Mouse (Mus musculus): ENCODE data around the gene Pih1d1.
"Not testable (repeated sequence)": the region's sequence is repeated elsewhere in the genome, so short reads cannot be mapped to it uniquely, and the experiment has no call there.

Pih1d1 gene

DNA sequence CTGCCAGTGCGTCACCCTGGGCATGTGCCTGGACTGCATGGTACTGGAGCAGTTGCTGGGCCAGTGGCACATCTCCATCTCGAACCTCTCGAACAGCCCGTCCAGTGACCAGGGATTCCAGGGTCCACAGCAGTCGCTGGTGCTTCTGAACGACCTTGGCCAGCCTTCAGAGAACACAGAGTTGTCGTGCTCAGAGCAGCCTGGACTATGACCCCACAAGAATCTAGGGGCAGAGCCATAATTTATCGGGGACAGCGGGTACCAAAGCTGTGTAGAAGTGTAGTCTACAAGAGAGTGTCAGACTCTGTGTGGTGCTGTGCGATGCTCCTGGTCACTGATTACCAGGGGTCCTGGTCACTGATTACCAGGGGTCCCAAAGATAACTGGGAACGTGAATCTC, 6.2 kb upstream of the Pih1d1 start:
- DNase-seq (ENCODE audit: low spot score in 2 of 2): no peak

DNA sequence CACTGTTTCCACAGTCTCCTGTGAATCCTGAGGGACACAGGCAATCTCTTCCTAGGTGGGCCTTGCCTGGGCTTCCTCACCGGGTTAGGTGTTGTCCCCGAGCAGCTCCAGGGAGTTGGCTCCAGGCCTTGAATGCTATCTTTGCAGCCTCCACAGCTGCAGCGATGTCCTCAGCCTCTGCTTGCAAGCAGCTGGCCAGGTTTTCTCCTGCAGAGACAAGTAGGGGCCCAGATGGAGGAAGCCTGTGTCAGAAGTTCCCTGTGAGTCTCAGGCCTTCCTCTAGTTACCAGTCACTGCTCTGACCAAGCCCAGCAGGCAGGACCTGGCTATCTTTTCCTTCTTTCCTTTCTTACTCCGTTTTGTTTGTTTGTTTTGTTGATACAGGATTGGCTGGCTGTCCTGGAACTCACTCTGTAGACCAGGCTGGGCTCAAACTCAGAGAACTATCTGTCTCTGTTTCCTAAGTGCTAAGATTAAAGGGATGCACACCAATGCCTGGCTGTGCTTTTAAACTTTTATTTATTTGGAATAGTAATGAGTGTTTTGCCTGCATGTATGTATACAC, 5.5 kb upstream of the Pih1d1 start:
- no peak for DNase-seq (ENCODE audit: low spot score in 2 of 2)

DNA sequence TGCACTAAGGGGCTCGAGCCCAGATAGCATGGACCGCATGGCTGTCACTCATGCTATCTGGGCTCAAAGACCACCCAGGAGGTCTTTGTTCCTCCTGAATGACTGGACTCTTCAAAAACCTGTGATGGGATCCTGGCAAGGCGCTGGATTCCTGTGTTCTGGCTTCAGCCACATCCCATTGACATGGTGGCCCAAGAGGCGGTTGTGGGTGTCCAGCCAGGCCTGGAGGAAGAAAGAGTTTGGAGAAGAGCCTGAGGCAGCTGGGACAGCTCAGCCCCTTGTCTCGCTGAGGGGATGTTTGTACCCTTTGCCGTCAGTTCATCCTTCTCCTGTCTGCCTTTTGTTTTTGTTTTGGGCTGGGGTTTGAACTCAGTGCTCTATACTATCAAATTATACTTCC, 4.6 kb upstream of the Pih1d1 start:
- no peak for DNase-seq (ENCODE audit: low spot score in 2 of 2)

DNA sequence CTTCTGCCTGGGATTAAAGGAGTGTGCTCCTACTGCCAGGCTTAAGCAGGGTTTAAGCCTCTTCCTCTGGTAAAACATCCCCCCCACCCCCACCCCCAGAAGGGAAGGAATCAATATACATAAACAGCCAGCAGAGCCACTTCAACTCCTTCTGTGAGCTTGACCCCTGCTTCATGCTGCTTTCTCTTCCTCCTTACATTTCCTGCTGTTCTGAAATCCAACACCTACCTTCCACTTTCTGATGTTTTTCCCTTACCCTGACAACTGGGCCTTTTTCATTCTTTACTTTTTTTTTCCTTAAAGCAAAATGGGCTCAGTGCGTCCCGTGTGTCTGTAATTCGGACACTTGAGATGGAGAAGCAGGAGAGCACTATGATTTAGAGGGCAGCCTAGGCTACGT, 3.8 kb upstream of the Pih1d1 start:
- no peak for DNase-seq (ENCODE audit: low spot score in 2 of 2)

DNA sequence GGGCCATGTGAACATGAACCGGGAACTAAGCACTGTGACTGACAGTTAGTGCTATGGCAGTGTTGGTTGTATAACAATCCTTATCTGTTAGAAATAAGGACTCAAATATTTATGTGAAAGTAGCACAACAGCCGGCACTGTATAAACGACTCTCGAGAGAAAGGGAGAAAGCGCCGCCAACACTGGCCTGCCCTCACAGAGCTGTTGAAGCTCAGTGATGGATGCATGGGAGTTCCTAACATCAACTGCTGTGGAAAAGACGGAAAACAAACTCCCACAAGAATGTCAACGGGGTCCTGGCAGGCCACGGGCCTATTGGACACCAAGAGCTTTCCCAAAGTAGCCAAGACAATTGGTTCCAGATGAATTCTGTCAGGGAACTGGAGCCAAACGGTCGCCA, 2.8 kb upstream of the Pih1d1 start:
- DNase-seq (ENCODE audit: low spot score in 2 of 2): no peak

DNA sequence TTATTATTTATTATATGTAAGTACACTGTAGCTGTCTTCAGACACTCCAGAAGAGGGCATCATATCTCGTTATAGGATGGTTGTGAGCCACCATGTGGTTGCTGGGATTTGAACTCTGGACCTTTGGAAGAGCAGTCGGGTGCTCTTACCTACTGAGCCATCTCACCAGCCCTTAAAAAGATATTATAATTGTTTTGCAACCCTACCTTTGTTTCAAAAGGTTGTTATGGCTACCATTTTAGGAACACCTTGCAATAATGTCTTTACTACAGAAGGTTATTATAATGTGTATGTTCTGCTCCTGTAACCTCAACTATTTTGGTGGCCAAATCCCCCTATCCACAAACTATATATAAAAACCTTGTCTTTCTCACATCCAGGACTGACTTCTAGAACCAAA, 1.1 kb upstream of the Pih1d1 start:
- not testable (repeated sequence) for DNase-seq (ENCODE audit: low spot score in 2 of 2)

DNA sequence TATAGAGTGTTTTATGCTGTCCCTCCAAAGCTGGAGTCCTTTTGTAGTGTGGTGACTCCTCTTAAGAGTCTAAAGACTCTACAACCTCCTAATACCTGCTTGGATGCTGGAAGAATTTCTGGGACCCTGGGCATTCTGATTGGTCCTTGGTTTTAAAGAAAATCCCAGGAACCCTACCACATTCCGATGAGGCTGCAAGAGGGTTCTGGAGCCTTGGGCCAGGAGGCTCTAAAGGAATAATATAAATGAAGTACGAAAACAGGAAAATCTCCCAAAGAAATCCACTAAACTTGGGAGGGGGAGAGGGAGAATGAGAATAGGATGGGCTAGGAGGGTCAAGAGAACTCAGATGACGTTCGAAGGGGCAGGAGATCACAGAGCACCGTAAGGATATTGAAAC, 517 bp upstream of the Pih1d1 start:
- DNase-seq (ENCODE audit: low spot score in 2 of 2): no peak

GRCm38 (mm10) chr7:45154993-45155514, 951 bp downstream of the Pih1d1 start:
- DNase-seq (ENCODE audit: low spot score in 2 of 2): peak; percentile 57 to 74

- no peak for DNase-seq (ENCODE audit: low spot score in 2 of 2)
These were observed 1.5 kb downstream of the Pih1d1 start for GRCm38 (mm10) chr7:45155590-45155989.

GRCm38 (mm10) chr7:45156206-45156605, 2.1 kb downstream of the Pih1d1 start:
- no peak for DNase-seq (ENCODE audit: low spot score in 2 of 2)

DNA sequence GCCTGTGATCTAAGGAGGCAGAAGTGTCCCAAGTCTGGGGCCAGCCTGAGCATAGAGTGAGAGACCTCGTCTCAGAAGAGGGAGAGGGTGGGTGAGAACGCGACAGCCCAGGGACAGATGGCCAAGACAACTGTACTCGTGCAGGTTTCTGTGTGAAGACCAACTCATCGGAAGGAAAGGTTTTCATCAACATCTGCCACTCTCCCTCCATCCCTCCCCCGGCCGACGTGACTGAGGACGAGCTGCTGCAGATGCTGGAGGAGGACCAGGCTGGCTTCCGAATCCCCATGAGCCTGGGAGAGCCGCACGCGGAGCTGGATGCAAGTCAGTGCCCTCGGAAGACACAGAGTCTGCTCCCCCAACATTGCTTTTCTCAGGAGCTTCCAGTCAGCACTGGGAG, 3.4 kb downstream of the Pih1d1 start:
- no peak for DNase-seq (ENCODE audit: low spot score in 2 of 2)

- no peak for DNase-seq (ENCODE audit: low spot score in 2 of 2)
These were observed 4.9 kb downstream of the Pih1d1 start for GRCm38 (mm10) chr7:45158991-45159390.

DNA sequence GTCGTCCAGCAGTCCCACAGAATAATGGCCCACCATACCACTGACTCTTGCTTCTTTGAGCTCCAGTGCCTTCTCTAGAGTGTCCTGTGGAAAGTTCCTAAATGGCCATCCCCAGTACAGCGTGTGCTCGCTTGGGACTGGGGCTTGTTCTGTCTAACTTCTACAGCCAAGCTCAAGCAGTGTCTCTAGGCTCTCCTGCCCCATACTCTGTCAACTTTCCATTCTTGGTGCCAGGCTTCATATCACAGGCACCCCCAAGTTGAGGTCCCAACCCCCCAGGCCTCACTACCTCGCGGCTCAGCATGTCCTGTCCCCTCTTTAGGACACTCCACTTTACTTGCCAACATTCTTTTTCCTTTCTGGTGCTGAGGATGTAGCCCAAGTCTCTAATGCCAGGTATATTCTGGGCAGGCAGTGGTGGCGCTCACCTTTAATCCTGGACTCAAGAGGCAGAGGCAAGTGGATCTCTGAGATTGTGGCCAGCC, 6.3 kb downstream of the Pih1d1 start:
- no peak for DNase-seq (ENCODE audit: low spot score in 2 of 2)

DNA sequence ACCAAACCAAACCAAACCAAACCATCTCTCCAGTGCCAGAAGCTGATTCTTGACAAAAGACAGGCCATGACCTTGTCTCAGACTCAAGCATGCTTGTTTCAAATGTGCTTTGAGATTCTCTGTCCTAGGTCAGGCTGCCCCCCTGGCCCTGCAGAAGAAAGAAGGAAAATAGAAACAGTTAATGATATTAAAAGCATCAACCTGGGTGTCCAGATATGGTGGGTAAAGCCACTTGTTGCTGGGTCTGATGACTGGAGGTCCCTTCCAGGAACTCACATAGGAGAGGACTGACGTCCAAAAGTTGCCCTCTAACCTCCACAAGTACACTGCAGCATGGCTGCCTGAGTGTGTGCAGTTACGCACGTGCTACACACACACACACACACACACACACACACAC, 6.8 kb downstream of the Pih1d1 start:
- DNase-seq (ENCODE audit: low spot score in 2 of 2): no peak

- peak; percentile 82 to 91 for DNase-seq (ENCODE audit: low spot score in 2 of 2)
These were observed 7.7 kb downstream of the Pih1d1 start for GRCm38 (mm10) chr7:45161612-45162473.

- DNase-seq (ENCODE audit: low spot score in 2 of 2): no peak
These were observed 8.4 kb downstream of the Pih1d1 start for GRCm38 (mm10) chr7:45162551-45162950.

GRCm38 (mm10) chr7:45162996-45163615, 9.0 kb downstream of the Pih1d1 start:
- no peak for DNase-seq (ENCODE audit: low spot score in 2 of 2)

GRCm38 (mm10) chr7:45163735-45164490, 9.8 kb downstream of the Pih1d1 start, which contains the start of gene Slc17a7:
TSS of gene Slc17a7 (plus strand) at chr7:45163949.
- no peak for DNase-seq (ENCODE audit: low spot score in 2 of 2)

GRCm38 (mm10) chr7:45164833-45165232, 10.7 kb downstream of the Pih1d1 start:
- DNase-seq (ENCODE audit: low spot score in 2 of 2): no peak

DNA sequence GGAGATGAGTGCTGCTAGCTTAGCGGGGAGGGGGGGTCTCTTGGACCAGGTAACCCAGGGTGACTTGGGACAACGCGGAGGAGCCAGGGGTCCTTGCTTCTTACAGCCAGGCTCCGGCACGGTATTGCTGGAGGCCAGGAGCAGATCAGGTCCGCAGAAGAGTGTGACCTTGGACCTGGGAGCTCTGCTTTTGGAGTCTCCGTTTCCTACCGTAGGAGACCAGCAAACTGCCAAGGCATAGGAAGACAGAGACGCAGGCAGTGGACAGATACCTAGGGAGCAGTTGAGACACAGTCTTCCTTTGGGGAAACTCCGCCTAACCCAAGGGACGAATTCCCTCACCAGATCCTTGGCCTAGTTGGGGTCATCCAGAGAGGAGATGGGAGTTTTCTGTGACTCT, 11.6 kb downstream of the Pih1d1 start:
- DNase-seq (ENCODE audit: low spot score in 2 of 2): no peak

DNA sequence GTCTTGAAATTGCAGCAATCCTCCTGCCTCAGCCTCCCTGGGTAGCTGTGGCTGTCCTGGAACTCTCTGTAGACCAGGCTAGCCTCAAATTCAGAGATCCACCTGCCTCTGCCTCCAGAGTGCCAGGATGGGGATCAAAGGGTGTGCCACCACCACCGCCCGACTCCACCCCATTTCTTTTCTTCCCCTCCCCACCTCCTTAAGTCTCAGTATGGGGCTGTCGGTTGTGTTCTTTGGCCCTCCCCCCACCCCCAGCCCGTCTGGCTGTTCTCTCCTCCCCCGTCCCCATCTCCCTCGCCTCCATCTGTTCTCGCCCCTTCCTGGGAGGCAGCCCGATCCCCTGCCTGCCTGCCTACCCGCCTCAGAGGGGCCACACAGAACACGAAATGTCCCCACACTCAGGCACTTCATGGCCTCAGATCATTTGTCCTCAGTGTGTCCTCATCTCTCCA, 12.9 kb downstream of the Pih1d1 start:
- DNase-seq (ENCODE audit: low spot score in 2 of 2): no peak

Data from urinary bladder, postnatal 4 days (tissue).